Mouse (Mus musculus): ENCODE measurements around the gene Lgr4.

DNA sequence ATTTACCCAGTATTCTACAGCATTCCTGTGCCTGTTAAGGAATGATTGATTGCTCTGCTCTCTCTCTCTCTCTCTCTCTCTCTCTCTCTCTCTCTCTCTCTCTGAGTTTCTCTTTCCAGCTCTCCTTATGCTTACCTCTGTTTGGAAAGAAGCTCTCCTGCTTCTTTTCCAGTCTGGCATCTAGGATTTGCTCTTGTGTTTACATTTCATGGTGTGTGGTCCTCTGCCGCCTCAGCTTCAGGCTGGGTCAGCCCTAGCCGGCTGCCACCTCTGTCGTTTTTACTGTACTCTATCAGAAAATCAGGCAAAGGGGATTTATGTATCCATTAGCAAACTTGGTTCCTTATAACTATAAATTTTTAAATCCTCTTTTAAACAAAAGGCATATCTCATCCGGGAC lies 118.8 kb downstream of the Lgr4 start:
- TF ChIP-seq POLR2A (IDR thresholded peaks at IDR 0.05; ENCODE audit: extremely low read depth, insufficient read depth, low read length) (no peak), CTCF (IDR thresholded peaks at IDR 0.05; ENCODE audit: low read depth, low read length) (no peak)

All from liver, adult 2 months (tissue).